Mouse (Mus musculus) T-helper 1 cell (primary cell): Measurements from ENCODE around the gene Epha3.

ENCODE experiments used
- in situ Hi-C: fragments of 300-600 bp; cut with MboI, MseI; formaldehyde crosslinking; loops from one replicate; pipeline ENCODE4 v1.15.1; 2025; ENCODE audit warnings: high pct_unique_total_duplicates

Gene Epha3

DNA sequence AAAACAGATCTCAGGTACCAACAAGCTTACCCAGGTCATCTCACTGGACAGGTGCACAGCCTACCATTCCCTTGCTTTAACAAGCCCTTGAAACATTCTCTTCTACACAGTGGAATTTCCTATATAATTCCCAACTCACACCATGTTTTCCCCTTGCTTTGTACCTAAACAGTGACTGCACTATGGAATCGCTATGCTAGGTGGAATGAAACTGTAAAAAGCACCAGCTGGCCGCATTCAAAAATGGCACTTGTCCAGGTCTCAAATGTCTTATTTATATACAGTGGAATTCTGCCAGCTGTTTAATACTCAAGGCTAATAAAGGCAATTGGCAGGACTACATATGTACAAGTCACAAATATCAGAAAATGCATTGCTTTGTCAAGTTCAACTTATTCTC, 71.9 kb downstream of the Epha3 start:
- in situ Hi-C loops: no loop called here

DNA sequence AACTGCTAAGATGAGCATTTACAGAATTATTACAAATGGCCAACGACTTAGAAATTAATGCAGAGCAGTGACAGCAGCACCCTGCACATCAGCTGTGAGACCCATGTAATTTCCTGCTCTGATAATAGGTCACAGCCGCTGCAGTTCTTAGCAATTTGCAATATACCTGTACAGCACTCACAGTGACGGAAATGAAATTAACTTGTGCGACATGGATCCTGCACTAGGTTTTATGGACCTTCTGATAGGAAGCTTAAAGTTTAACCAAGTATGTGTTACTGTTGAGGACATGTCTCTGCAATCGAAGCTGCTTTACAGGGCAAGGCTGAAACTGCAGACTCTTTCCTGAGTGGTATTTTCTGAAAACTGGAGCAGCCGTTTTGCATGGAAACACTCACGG, 80.4 kb downstream of the Epha3 start:
- in situ Hi-C loops: no loop called here

DNA sequence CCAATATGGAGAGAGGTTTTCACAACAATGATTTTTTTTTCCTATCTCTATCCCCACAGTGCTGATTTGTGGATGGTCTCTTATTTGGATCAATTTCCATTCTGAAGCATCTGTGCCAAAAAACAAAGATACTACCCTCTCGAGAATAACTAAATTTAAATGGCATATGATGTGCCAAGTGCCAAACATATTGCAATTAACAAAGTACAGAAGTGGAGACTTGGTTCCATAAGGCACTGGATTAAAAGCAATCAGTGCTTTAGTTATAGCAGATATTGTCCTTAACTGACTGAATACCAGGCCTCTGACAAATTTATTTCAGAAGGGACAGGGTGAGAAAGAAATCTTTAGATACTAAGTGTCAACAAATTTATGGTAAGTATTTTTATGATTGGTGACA, 81.9 kb downstream of the Epha3 start:
- in situ Hi-C loops: no loop called here

DNA sequence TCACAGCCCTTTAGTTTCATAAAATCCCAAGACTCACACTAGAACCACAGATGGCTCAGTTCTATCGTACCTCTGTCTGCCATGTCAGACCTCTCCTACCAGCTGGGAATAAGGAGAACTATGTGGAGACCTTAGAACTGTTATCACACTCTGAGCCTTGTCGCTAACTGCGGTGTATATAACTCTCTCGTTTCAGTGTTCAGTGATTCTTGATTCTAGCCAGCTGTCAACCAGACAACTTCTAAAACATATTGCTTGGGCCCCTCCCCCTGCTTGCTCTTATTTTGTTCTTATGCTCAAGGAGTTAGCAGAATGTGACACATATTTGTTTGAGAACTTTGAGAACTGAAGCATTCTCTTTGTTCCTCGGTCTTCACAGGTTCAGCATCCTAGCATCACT, 83.8 kb downstream of the Epha3 start:
- in situ Hi-C loops: no loop called here

DNA sequence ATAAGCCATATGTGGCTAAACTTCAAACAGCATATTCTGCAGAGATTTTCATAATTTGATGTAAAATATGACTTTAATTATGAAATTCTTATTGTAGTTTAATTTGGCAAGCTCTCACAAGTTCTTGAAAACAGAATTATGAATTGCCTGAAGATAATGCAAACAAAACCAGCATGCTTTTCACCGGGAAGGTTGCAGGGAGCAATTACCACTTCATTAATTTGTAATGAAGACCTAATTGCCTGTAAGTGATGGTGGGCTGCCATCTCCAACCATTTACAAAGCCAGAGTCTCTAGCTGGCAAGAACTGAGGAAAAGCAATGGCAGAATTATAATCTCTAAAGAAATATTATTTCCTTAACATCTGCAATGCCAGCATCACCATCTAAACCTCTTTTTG, 86.2 kb downstream of the Epha3 start:
- in situ Hi-C loops: loop anchor here (5.0 kb wide), 1 partner anchor 636 kb away; no protein-coding TSS in a partner anchor

DNA sequence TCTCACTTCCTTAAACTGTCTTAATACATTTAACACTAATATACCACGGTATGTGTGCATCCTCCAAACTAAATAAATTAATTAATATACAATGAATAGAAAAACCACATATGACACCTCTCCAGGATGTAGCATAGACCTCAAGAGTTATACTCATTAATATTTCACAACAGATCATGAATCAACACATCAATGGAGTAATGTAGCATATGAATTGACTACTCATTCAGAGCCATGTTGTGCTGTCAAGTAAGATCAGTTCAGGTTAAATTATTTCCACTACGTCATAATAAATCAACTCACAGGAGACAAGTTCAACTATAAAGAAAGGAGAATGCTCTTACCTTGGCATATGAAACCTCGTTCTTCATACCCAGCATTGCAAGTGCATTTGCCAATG, 91.4 kb downstream of the Epha3 start:
- in situ Hi-C loops: no loop called here

DNA sequence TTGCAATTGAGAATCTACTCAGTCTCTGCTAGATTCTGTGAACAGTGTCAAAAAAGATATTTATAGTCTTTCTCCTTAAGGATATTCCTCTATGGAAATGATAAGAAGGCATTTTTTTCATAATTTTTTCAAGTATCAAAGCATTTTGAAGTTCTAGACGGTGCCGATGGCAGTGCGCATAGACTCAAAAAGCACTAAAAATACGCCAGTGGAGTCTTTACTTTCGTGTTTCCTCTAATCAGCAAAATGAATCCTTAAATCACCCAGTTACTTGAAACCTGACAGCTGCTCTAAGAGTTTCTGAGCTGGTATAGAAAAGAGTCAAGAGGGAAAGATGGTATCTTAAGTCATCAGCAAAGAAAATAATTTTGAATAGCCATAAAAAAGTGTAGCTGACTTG, 96.4 kb downstream of the Epha3 start:
- in situ Hi-C loops: no loop called here

DNA sequence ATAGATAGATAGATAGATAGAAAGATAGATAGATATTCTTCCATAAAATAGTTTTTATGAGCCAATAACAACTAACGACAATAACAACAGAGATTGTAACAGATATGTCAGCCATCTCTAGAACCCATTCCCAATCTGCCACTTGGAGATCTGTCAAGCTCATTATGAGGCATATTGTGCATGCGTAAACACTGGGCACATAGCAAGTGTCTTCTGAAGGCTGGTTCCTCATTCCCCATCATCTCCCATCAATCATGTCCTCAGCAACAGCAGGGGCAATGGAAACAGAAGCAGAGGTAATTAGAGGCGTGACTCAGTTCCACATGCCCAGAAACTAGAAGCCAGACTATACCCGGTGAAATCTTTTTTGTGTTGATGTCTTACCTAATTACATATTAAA, 102.8 kb downstream of the Epha3 start:
- in situ Hi-C loops: no loop called here

DNA sequence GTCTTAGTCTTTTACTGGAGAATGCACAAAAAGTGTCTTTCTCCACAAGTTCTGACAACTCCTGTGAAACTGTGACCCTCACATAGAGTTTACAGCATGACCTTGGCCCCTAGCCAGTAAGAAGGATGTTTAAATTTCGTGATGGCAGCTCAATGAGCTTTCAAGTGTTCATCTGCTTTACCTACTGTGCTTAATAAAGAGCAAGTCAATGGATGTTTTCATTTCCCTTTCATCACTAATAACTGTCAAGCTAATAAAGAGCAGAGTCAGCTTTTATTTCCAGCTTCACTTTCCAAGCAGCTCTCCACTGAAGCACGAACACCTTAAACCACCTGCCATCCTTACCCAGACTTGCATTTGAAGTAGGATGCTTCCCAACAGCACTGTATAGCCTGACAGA, 103.9 kb downstream of the Epha3 start:
- in situ Hi-C loops: no loop called here

DNA sequence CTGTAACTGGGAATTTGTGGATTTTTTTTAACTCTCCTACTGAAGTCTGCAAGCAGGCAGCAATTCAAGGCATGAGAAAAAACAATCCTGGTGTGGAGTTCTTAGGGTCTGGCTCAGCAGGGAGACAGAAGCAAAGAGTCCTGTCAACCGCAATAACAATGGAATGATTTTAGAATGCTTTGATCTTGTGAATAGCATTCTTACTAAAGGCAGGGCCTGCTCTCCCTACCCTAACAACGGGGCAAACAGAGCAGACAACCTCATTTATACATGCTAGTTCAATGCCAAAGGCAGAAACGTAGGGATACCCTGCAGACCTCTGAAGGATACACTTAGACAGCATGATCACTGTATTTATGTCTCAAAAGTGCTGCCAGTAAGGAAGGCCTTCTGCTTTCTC, 110.9 kb downstream of the Epha3 start:
- in situ Hi-C loops: no loop called here

DNA sequence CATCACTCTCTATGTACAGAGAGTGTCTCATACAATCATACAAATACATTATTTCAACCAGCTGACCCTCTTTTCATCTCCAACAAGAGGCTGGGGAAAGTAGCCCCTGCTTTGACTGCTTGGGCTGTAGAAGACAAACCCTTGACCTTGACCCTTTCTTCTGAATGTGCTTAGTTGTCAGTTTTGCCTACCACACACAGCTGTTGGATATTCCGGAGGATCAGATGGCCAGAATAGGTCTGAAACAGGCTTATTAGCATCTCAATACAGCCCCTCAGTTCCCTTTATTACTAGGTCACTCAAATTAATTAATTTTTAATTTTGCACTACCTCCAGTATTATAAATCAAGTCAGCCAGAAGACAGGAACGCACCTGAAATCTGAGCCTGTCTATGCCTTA, 116.2 kb downstream of the Epha3 start:
- in situ Hi-C loops: no loop called here

DNA sequence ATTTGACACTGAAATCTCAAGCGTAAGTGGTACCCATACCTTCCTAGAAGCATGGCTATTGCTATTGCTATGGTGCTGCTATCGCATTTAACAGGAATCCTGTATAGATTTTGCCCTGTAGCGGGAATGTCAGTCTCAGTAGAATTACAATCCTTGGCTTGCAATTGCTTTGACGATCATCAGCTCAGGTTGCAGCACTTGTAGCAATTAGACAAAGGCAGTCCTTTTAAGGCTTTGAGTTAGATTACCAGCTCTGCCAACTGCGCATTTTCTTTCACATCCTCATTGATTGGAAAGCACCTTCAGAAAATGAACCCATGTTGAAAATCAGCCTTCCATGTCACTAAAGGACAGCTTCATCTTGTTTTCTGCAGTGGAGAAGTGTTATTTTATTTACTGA, 118.5 kb downstream of the Epha3 start:
- in situ Hi-C loops: no loop called here

DNA sequence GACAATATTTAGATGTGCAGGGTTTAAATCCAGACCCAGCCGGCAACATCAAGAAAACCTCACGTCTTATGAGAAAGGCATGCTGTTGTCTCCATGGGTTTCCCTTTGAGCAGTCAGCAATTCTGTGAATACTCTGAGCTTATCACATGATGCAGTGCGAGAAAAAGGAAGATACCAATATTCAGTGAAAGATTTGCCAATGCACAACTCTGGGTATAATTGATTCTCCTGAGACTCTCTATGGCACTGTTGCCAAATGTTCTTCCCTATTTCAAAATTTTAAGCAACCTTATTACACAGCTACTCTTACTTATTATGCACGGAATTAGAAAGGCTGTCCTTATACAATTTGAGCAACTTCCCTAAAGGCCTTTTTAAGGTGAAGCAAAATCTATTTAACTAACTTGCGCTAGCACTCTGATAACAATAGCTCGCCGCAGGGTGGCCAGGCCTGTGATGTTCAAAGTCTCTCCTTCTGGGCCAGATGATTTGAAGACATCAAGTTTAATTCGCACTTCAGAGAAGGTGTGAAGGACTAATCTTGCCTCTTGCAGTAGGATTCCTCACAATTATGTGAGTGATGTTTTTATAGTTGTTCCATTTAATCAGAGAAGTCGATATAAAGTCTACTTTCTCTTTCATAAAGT, 120.6 kb downstream of the Epha3 start:
- in situ Hi-C loops: no loop called here

DNA sequence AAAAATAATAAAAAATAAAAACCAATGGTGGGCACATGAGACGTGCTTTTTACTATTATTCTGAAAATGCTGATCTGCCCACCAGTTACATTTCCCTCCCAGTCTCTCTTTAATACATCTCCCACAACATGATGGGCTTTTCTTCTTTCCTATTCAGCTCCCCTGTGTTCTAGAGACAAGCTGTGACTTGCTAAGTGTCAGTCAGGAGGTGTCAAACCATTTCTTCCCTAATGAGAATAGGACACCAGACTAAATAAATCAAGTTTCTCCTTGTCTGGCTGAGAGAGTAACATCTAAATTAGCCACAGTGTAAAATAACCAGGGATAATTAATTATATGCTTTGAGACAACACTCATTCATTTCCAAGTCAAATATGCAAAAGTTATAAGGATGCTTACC, 144.7 kb downstream of the Epha3 start:
- in situ Hi-C loops: no loop called here

DNA sequence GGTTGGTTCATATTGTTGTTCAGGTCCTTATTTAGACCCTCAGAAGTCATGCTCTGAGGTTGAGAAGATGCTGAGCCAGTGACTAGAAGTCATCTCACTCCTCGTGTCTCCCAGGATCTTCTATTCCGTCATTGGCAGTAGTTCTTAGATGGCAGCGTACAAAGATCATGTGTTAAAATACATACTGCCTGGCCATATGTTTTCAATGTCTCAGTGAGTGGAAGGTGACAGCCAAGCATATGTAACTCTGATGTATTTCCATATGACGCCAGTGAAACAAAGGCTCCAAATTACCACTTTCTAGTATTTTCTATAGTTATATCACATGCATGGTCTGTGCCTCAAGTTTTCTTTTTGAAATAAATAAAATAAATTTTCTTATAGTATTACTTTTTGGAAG, 146.7 kb downstream of the Epha3 start:
- in situ Hi-C loops: no loop called here

DNA sequence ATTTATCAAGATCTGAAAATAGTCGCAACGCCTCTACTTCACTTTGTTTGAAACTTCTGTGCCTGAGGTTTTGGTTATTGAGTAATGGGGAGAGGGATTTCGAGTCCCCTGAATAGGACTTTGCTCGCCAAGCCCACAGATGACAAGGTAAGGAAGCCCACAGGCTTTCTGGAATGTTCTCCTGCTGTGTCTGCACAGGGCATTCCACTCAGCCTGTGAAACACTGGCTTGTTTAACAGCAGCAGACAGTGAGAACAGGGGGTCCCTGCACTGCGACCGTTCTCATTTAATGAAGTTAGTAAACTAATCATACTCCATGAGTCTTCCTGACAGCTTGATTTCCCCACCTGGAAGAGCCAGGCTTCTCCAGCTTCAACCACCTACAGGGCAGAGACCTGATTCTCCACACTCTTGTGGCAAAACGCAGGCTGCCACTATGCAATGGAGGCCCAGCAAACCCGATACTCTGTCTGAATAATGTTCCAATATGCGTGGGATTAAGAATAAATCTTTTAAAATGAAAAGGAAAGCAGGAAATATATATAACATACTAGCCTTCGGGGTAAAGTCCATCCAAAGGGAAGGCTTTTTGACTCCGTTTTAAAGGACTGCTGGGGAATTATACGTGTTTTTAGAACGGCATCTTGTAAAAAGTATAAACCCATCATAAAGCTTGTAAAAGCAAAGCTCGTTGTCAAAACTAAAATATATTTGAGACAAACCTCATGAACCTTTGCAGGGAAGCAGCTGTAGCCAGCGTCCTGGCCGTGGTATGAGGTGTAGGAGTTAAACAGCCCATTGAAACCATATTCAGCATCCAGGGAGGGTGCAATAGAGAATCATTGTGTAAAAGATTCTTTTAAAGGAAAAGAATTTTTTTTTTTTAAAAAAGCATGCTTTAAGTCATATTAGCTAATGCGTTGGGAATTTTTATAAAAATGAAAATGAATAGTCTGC, 156.8 kb downstream of the Epha3 start:
- in situ Hi-C loops: no loop called here

DNA sequence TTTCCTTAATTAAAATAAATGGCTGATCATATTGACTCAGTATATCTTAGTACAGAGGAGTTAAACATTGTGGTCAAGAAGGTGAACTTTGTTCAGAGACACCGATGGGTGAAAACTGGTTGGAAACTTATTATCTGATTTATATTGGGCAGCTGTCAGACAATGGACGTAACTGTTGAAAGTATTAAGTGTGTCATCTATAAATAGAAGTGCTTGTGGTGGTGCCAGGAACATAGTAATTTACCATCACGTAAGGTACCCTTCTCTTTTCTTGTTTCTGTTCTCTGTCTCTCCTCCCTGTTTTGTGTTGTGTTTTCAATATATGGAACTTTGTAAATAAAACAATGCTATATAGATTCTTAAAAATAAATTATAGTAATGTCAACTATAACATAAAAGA, 174.6 kb downstream of the Epha3 start:
- in situ Hi-C loops: no loop called here

DNA sequence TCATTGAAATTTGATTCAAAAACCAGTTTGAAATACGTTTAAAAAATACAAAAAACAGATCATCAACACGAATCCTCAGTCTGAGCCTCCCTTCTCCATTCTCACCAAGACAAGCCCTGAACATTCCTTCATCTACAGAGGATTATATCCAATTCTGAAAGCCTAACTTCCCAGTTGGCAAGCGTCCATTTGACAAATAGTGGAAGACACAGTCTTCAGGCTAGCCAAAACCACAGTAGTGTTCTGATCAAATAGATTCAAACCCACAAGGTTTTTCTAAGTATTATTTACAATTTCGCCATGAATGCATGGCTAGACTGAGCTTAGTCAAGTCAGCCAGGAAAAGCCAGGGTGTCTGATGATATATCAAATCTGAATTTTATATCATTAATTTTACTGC, 179.8 kb downstream of the Epha3 start:
- in situ Hi-C loops: no loop called here

DNA sequence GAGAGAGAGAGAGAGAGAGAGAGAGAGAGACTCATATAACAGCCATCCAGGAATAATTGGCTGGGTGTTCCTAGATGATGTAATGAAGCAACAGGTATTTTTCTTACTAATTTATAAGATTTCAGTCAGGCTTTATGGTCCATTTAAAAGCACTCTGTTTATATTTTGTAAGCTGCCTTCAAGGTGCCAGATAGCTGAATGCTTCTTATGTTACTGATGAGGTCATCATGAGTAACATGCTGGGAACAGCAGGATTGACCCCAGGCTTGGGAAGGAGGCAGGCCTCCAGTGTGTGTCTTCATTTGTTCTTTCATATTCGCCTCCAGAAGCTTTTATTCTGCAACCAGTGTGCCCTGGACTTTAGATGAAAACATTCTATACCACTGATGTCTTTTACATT, 189.5 kb downstream of the Epha3 start:
- in situ Hi-C loops: no loop called here

DNA sequence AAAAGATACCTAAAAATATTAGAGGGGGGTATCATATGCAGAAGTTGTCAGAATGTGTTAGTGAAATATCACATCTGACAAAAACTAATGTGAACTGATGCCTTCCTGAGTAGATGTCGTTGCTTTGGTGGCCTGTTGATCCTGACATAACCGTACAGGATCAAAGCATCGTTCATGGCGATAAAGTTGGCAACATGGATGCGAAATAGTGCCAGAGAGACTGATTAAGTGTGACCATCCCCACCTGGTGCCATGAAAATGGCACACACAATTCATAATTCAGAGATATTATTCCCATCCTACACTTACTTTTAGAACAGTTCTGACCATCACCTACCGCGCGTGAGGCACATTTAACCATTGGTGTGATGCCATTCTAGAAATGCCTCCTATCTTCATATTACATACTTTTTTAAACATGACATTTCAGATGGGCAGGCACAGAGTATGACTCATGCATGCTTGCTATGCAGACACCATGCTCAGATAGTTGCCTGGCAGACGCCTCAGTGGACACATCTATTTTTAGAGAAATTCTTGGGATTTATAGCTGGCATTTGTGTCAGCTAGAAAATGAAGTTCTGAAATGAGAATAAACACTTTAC, 190.6 kb downstream of the Epha3 start:
- in situ Hi-C loops: no loop called here

DNA sequence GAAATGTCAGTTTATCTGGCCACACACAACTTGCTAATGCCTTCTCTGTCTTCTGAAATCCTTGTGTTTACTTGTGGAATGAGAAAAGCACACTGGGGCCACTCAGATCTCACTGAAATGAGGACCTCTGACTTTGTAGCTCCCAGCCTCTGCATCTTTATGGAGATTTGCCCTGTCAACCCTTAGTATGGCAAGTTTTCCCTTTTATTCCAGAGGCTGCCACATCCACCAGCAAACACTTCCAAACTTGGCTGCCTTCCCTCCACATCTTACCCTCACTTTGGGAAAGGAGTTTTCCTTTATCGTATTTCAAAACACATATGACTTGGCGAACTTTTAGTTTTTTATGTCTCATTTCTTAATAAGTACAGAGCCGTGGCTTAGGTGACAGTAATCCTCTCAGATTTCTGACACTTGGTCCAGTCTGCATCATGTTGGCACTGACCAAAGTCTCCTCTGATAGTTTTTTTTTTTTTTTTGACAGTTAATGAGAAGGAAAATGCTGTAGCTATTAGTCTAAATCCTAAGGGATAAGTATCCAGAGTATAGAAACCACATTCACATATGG, 198.0 kb downstream of the Epha3 start:
- in situ Hi-C loops: no loop called here

DNA sequence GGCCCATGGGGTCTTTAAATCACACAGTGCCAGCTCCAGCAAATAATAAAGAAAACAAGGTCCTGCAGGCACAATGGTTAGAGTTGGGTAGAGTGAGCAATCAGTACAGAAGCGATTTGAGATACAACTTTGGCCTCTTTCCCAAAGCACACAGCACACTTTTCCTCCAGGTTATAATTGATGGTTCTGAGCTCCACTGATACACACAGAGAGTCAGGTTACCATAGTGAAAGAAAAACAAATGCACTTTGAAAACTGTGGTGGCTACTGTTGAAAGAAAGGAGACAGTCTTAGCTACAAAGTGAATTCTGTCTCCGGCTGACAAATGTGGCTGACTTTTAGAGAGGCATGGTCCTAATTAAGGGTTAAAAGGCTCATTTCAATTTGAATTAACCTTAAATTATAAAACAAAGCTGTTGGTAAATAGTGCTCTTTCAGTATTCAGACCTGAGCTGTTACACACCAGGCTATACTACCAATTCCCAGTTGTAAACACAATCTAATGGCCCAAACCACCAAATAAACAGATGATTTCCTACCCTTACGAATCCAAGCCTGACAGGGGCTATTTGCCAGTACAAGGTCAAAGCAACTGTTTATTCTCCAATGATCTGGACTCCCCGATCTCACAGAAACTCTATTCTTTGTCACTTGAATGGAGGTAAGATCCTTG, 205.5 kb downstream of the Epha3 start:
- in situ Hi-C loops: no loop called here
